Mouse (Mus musculus) G1E (cell line): ENCODE data around the gene Slc35e3. TPM values are rescaled to one million over a fixed set of nuclear protein-coding genes. Genes with fewer than 3 reads are reported as not detected.

Experiments used
- ATAC-seq: 2 replicates; pipeline ENCODE4 v1.8.0; 2016; ENCODE audit warnings: mild to moderate bottlenecking; ENCODE audit not compliant: insufficient number of reproducible peaks, poor library complexity, low FRiP score, severe bottlenecking; ENCODE audit errors: extremely low read depth
- DNase-seq: peaks from one replicate; pipeline ENCODE4 v3.0.0; 2012; ENCODE audit warnings: low spot score
- H3K27me3 ChIP-seq: 2 replicates; pipeline ENCODE4 v1.6.1; 2012; ENCODE audit warnings: mild to moderate bottlenecking, low read length, inconsistent platforms; ENCODE audit not compliant: insufficient read depth
- H3K36me3 ChIP-seq: replicated peaks from 2 replicates; pipeline ENCODE3; 2012; ENCODE audit warnings: mild to moderate bottlenecking, inconsistent platforms
- H3K4me1 ChIP-seq: 2 replicates; pipeline ENCODE4 v1.6.1; 2012; ENCODE audit warnings: low read depth, low read length, inconsistent platforms, mixed read lengths; ENCODE audit not compliant: insufficient read depth
- H3K4me3 ChIP-seq: 2 replicates; pipeline ENCODE4 v1.5.1; 2012; ENCODE audit warnings: low read depth, mild to moderate bottlenecking, inconsistent platforms, low read length, moderate library complexity, mixed read lengths
- H3K9me3 ChIP-seq: replicated peaks from 2 replicates; pipeline ENCODE4 v1.6.1; 2012; ENCODE audit warnings: inconsistent platforms
- CTCF ChIP-seq: IDR thresholded peaks from 2 replicates; pipeline ENCODE4 v1.5.1; 2012; ENCODE audit warnings: low read depth, low read length, inconsistent platforms, mixed read lengths
- GATA1 ChIP-seq: IDR thresholded peaks from 2 replicates; pipeline ENCODE4 v1.6.1; 2012; ENCODE audit warnings: borderline replicate concordance, low read length, inconsistent platforms, mixed read lengths
- GATA2 ChIP-seq: IDR thresholded peaks from 2 replicates; pipeline ENCODE4 v1.6.1; 2012; ENCODE audit warnings: low read depth, low read length, inconsistent platforms, borderline replicate concordance
- POLR2AphosphoS5 ChIP-seq: IDR thresholded peaks from 2 replicates; pipeline ENCODE4 v1.6.1; 2012; ENCODE audit warnings: low read depth, low read length, inconsistent platforms; ENCODE audit not compliant: insufficient replicate concordance
- TAL1 ChIP-seq: conservative IDR thresholded peaks from 2 replicates; pipeline ENCODE4 v1.6.1; 2012; ENCODE audit warnings: low read depth, low read length, inconsistent platforms, mixed read lengths
- polyA plus RNA-seq: library from polyadenylated mRNA; stranded (reverse); fragments of >175 nt; gene quantifications from 2 replicates; pipeline ENCODE4 v1.2.3, GENCODE M21; 2012
- total RNA-seq, 2 experiments: library from RNA; stranded (forward) in 1 of 2; stranded (reverse) in 1 of 2; fragments of 200-1000 nt in 1 of 2; fragments of >200 nt in 1 of 2; fragmentation: Nextera tagmentation in 1 of 2; gene quantifications; 2 replicates each; pipeline ENCODE4 v1.2.3; 2014 to 2017

Slc35e3 gene
- total and polyA plus RNA-seq, 3 experiments, result 1.5 to 10.9 (median 3.5) TPM

GRCm38 (mm10) chr10:117714928-117715500 is 31.2 kb downstream of the Slc35e3 start:
- no peaks in the 10 kb centered on the region for H3K36me3 ChIP-seq
- peaks cover 50% of the 10 kb centered on the region for H3K4me1 ChIP-seq
- H3K4me3 ChIP-seq, result no peak overlapping the region
- H3K27me3 ChIP-seq, result 0 out of 2 replicates have a peak, but pooled peaks cover 4% of the 10 kb centered on the region
- H3K9me3 ChIP-seq, result no peaks in the 10 kb centered on the region
- DNase-seq (no peak), ATAC-seq (no peak)
- TF ChIP-seq GATA1 (no peak), CTCF (no peak), GATA2 (no peak), POLR2AphosphoS5 (no peak), TAL1 (no peak)

- no peak for ATAC-seq
- Histone ChIP-seq H3K36me3 (no peaks in the 10 kb centered on the region), H3K27me3 (0 out of 2 replicates have a peak, but pooled peaks cover 4% of the 10 kb centered on the region), H3K4me1 (peaks cover 46% of the 10 kb centered on the region), H3K4me3 (no peak overlapping the region), H3K9me3 (no peaks in the 10 kb centered on the region)
- DNase-seq, result no peak
- TF ChIP-seq TAL1 (no peak), POLR2AphosphoS5 (no peak), CTCF (no peak), GATA1 (no peak), GATA2 (no peak)
Measured at GRCm38 (mm10) chr10:117714048-117714545, 32.1 kb downstream of the Slc35e3 start.

- no peaks in the 10 kb centered on the region for H3K9me3 ChIP-seq
- ATAC-seq, result no peak
- 0 out of 2 replicates have a peak, but pooled peaks cover 2% of the 10 kb centered on the region for H3K27me3 ChIP-seq
- no peak for DNase-seq
- H3K4me3 ChIP-seq, result no peak overlapping the region
- peaks cover 4% of the 10 kb centered on the region for H3K36me3 ChIP-seq
- H3K4me1 ChIP-seq, result peaks cover 45% of the 10 kb centered on the region
- TF ChIP-seq POLR2AphosphoS5 (no peak), GATA2 (no peak), GATA1 (no peak), CTCF (no peak), TAL1 (no peak)
Measured at GRCm38 (mm10) chr10:117713466-117713865, 32.7 kb downstream of the Slc35e3 start.

- no peak for ATAC-seq
- peaks cover 6% of the 10 kb centered on the region for H3K36me3 ChIP-seq
- H3K27me3 ChIP-seq, result 0 out of 2 replicates have a peak, but pooled peaks cover 2% of the 10 kb centered on the region
- DNase-seq, result no peak
- no peak overlapping the region for H3K4me3 ChIP-seq
- H3K9me3 ChIP-seq, result no peaks in the 10 kb centered on the region
- no peak for TF ChIP-seq TAL1
- no peak for TF ChIP-seq POLR2AphosphoS5
- TF ChIP-seq GATA1, result no peak
- peaks cover 39% of the 10 kb centered on the region for H3K4me1 ChIP-seq
Measured at GRCm38 (mm10) chr10:117712871-117713270, 33.3 kb downstream of the Slc35e3 start.

GRCm38 (mm10) chr10:117712191-117712754 is 33.9 kb downstream of the Slc35e3 start:
- H3K4me3 ChIP-seq, result no peak overlapping the region
- ATAC-seq, result no peak
- H3K36me3 ChIP-seq, result peaks cover 12% of the 10 kb centered on the region
- peaks cover 38% of the 10 kb centered on the region for H3K4me1 ChIP-seq
- TF ChIP-seq POLR2AphosphoS5 (no peak), GATA1 (no peak), GATA2 (no peak), CTCF (no peak), TAL1 (no peak)
- H3K9me3 ChIP-seq, result no peaks in the 10 kb centered on the region
- no peaks in the 10 kb centered on the region for H3K27me3 ChIP-seq
- no peak for DNase-seq

- TF ChIP-seq TAL1, result no peak
- TF ChIP-seq POLR2AphosphoS5, result no peak
- no peak for TF ChIP-seq GATA2
- TF ChIP-seq GATA1, result no peak
- TF ChIP-seq CTCF, result no peak
- Histone ChIP-seq H3K36me3 (peaks cover 20% of the 10 kb centered on the region), H3K4me3 (peak overlapping the region; percentile 88; the same call in 1 of the 2 replicates), H3K4me1 (peaks cover 39% of the 10 kb centered on the region), H3K27me3 (no peaks in the 10 kb centered on the region), H3K9me3 (no peaks in the 10 kb centered on the region)
- ATAC-seq, result no peak
- DNase-seq, result no peak
Measured at GRCm38 (mm10) chr10:117711408-117711807, 34.8 kb downstream of the Slc35e3 start.

GRCm38 (mm10) chr10:117710604-117711141 is 35.5 kb downstream of the Slc35e3 start, which contains the start of gene Mdm2:
Mdm2 (minus strand) TSS chr10:117710758.
- no peaks in the 10 kb centered on the region for H3K9me3 ChIP-seq
- no peaks in the 10 kb centered on the region for H3K27me3 ChIP-seq
- DNase-seq (peak; percentile 94), ATAC-seq (peak; percentile 59)
- TF ChIP-seq GATA1, result no peak
- TF ChIP-seq GATA2, result no peak
- peak; percentile 51; the same call in 1 of the 2 replicates for TF ChIP-seq CTCF
- no peak for TF ChIP-seq POLR2AphosphoS5
- no peak for TF ChIP-seq TAL1
- peaks cover 40% of the 10 kb centered on the region for H3K4me1 ChIP-seq
- peak within 1 kb of the TSS; percentile 88 for H3K4me3 ChIP-seq
- peaks cover 25% of the 10 kb centered on the region for H3K36me3 ChIP-seq
